Mouse (Mus musculus) CD4-positive, CD25-positive, alpha-beta regulatory T cell, adult 4 months (primary cell): ENCODE results near the gene Abhd17c. TPM values are rescaled to one million over a fixed set of nuclear protein-coding genes. Genes with fewer than 3 reads are reported as not detected.

Source experiments
- ATAC-seq: one replicate; pipeline ENCODE4 v1.8.0; 2017
- polyA plus RNA-seq, 2 experiments: library from polyadenylated mRNA; unstranded; fragments of 100-300 nt; shearing (Covaris generic); gene quantifications; one replicate each; pipeline ENCODE4 v1.2.1; 2017

The Abhd17c gene
- polyA plus RNA-seq, 2 experiments from 2014 or later: 6.1 to 11.7 TPM

DNA sequence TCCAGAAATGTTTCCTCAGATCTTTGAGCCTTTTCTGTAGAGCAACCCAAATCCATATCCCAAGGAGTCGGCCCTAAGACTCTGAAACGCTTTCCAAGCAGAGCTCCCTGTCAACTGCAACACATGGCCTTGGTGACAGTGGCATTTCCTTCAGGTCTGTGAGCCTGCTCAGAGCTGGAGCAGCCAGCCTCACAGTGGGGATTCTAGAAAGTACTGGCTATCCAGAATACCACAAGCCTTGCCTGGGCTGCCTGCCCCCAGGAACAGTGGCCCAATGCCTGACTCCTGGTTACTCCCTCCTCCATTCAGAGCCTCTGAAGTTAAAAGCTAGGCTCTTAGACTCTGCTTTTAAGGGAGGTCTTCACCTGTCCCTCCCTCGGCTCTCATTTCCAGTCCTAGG lies 77.8 kb downstream of the Abhd17c start:
- no peak for ATAC-seq

DNA sequence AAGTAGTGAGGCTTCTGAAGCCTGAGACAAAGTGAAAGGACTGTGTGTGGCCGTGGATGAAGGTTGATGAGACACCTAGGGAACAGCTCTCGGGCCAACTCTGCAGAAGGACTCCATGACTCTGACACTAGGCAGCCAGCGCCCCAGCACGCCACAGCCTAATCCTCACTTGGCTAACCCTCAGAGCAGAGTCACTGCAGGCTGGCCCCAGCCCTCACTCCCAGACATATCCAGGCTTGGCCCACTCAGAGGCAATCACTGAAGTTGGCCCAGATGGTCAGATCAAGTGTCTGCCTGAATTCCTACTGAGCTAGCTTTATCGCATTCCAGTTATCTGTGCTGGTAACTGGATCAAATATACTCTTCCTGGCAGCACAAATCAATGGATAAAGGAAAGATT lies 82.8 kb downstream of the Abhd17c start:
- no peak for ATAC-seq

DNA sequence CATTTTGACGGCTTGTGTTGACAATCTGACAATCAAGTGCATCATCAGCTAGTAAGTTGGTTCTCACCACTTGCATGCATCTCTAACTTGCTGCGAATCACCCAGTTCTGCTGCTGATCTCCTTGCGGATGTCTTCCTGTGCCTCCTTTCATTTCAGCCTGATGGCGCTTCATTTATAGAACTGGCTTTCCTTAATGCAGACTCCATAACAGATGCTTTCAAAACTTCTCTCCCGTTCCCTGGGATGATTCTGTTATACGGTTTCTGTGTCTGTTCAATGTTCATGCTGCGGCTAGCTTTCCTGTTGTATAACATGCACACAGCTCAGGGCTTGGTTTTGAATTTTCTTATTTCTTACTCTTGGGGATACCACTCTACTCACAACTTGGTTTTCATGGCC lies 91.9 kb downstream of the Abhd17c start:
- ATAC-seq: no peak

Other genes with a start within 250 kb of the Abhd17c start
- under 1 TPM in 1 of 2 experiments, not detected in 1; 0.19 TPM for gene Cemip, start 65.4 kb downstream of the Abhd17c start, polyA plus RNA-seq